Mouse (Mus musculus): ENCODE measurements around the gene Ifnab.

- no peak for TF ChIP-seq POLR2A (IDR thresholded peaks at IDR 0.05; ENCODE audit: low read depth, low read length)
- no peak for TF ChIP-seq CTCF (conservative IDR thresholded peaks at IDR 0.05; ENCODE audit: insufficient read depth, insufficient read length, low read depth, low read length)
Observed at GRCm38 (mm10) chr4:88692537-88692936, 1.4 kb upstream of the Ifnab start.

Data from kidney, adult 2 months (tissue).